Mouse (Mus musculus) midbrain, embryonic 12.5 days (tissue): ENCODE data around the gene Gm28308. TPM values are rescaled to one million over a fixed set of nuclear protein-coding genes. Genes with fewer than 3 reads are reported as not detected.

Source experiments
- ATAC-seq: fragments of 200-750 bp; cut with Nextera tagmentation; 2 replicates; pipeline ENCODE4 v1.8.0; 2017; ENCODE audit warnings: low read depth, moderate TSS enrichment, moderate library complexity; ENCODE audit not compliant: low FRiP score
- H3K27ac ChIP-seq: fragments of 300-500 bp; sonication (generic); replicated peaks from 2 replicates; pipeline ENCODE4 v1.5.1; 2016; ENCODE audit warnings: mild to moderate bottlenecking
- H3K27me3 ChIP-seq: fragments of 300-500 bp; sonication (generic); 2 replicates; pipeline ENCODE4 v1.6.1; 2016; ENCODE audit warnings: mild to moderate bottlenecking
- H3K36me3 ChIP-seq: fragments of 300-500 bp; sonication (generic); 2 replicates; pipeline ENCODE4 v1.6.1; 2016
- H3K4me1 ChIP-seq: fragments of 300-500 bp; sonication (generic); 2 replicates; pipeline ENCODE4 v1.6.1; 2016
- H3K4me2 ChIP-seq: fragments of 300-500 bp; sonication (generic); replicated peaks from 2 replicates; pipeline ENCODE4 v1.6.1; 2016; ENCODE audit warnings: mild to moderate bottlenecking, moderate library complexity
- H3K4me3 ChIP-seq: fragments of 300-500 bp; sonication (generic); 2 replicates; pipeline ENCODE4 v1.5.1; 2016; ENCODE audit warnings: mild to moderate bottlenecking
- H3K9ac ChIP-seq: fragments of 300-500 bp; sonication (generic); replicated peaks from 2 replicates; pipeline ENCODE4 v1.6.1; 2016; ENCODE audit warnings: mild to moderate bottlenecking, moderate library complexity
- H3K9me3 ChIP-seq: fragments of 300-500 bp; sonication (generic); 2 replicates; pipeline ENCODE4 v1.6.1; 2016; ENCODE audit warnings: mild to moderate bottlenecking
- WGBS: fragments of 180-500 bp; shearing (Covaris S2); methylation state at CpG from one replicate; pipeline ENCODE4 v1.1.7; 2016; 5-methylcytosine and 5-hydroxymethylcytosine counted together
- polyA plus RNA-seq: library from polyadenylated mRNA; unstranded; fragments of >200 nt; fragmentation: Nextera tagmentation; extraction: Ambion mirVana; gene quantifications from 2 replicates; pipeline ENCODE4 v1.2.1, GENCODE M21; 2016

Gm28308 gene
- polyA plus RNA-seq, 1 experiment from 2014 or later = not detected

GRCm38 (mm10) chr6:52252016-52252774 lies 39.1 kb upstream of the Gm28308 start:
- 1% methylated on average over 24 of the region's 24 CpGs for WGBS

GRCm38 (mm10) chr6:52251177-52251879 lies 38.2 kb upstream of the Gm28308 start:
- ATAC-seq = no peak
- no peak overlapping the region for H3K9ac ChIP-seq
- H3K27me3 ChIP-seq = peaks cover 88% of the 10 kb centered on the region
- 11% methylated on average over 7 of the region's 7 CpGs for WGBS
- H3K4me3 ChIP-seq = no peak overlapping the region
- H3K4me2 ChIP-seq = no peak overlapping the region
- H3K4me1 ChIP-seq = 0 out of 2 replicates have a peak, but pooled peaks cover 4% of the 10 kb centered on the region
- H3K36me3 ChIP-seq = no peaks in the 10 kb centered on the region
- no peak overlapping the region for H3K27ac ChIP-seq
- H3K9me3 ChIP-seq = no peaks in the 10 kb centered on the region

More at GRCm38 (mm10) chr6:52252016-52252774, 39.1 kb upstream of the Gm28308 start:
- Histone ChIP-seq H3K27ac (no peak overlapping the region), H3K4me3 (no peak overlapping the region), H3K36me3 (no peaks in the 10 kb centered on the region), H3K9me3 (no peaks in the 10 kb centered on the region), H3K27me3 (peaks cover 87% of the 10 kb centered on the region), H3K4me2 (no peak overlapping the region), H3K9ac (no peak overlapping the region), H3K4me1 (0 out of 2 replicates have a peak, but pooled peaks cover 3% of the 10 kb centered on the region)
- no peak for ATAC-seq

- 0 out of 2 replicates have a peak, but pooled peaks cover 8% of the 10 kb centered on the region for H3K4me1 ChIP-seq
- peaks cover 94% of the 10 kb centered on the region for H3K27me3 ChIP-seq
- no peaks in the 10 kb centered on the region for H3K9me3 ChIP-seq
- no peak overlapping the region for H3K4me2 ChIP-seq
- ATAC-seq = no peak
- H3K27ac ChIP-seq = no peak overlapping the region
- no peak overlapping the region for H3K9ac ChIP-seq
- no peak overlapping the region for H3K4me3 ChIP-seq
- H3K36me3 ChIP-seq = no peaks in the 10 kb centered on the region
- WGBS = 0% methylated on average over 4 of the region's 4 CpGs
Observed at GRCm38 (mm10) chr6:52249826-52250225, 36.7 kb upstream of the Gm28308 start.

GRCm38 (mm10) chr6:52249415-52249738 lies 36.2 kb upstream of the Gm28308 start:
- Histone ChIP-seq H3K4me2 (no peak overlapping the region), H3K9ac (no peak overlapping the region)
- 0% methylated on average over 16 of the region's 16 CpGs for WGBS

GRCm38 (mm10) chr6:52248638-52249414 lies 35.7 kb upstream of the Gm28308 start:
- no peak overlapping the region for H3K9ac ChIP-seq
- H3K9me3 ChIP-seq = no peaks in the 10 kb centered on the region
- peaks cover 98% of the 10 kb centered on the region for H3K27me3 ChIP-seq
- 1% methylated on average over 27 of the region's 27 CpGs for WGBS
- H3K36me3 ChIP-seq = no peaks in the 10 kb centered on the region
- ATAC-seq = no peak
- H3K4me3 ChIP-seq = no peak overlapping the region
- 0 out of 2 replicates have a peak, but pooled peaks cover 8% of the 10 kb centered on the region for H3K4me1 ChIP-seq
- no peak overlapping the region for H3K27ac ChIP-seq
- H3K4me2 ChIP-seq = no peak overlapping the region

More at GRCm38 (mm10) chr6:52249415-52249738, 36.2 kb upstream of the Gm28308 start:
- Histone ChIP-seq H3K27ac (no peak overlapping the region), H3K9me3 (no peaks in the 10 kb centered on the region), H3K4me3 (no peak overlapping the region), H3K4me1 (0 out of 2 replicates have a peak, but pooled peaks cover 8% of the 10 kb centered on the region), H3K27me3 (peaks cover 98% of the 10 kb centered on the region), H3K36me3 (no peaks in the 10 kb centered on the region)
- no peak for ATAC-seq

GRCm38 (mm10) chr6:52247766-52248637 lies 34.9 kb upstream of the Gm28308 start:
- H3K4me2 ChIP-seq = no peak overlapping the region
- no peak for ATAC-seq
- WGBS = under 1% methylated on average over 23 of the region's 23 CpGs

GRCm38 (mm10) chr6:52246916-52247315 lies 33.8 kb upstream of the Gm28308 start:
- ATAC-seq = no peak
- no peak overlapping the region for H3K4me2 ChIP-seq

More at GRCm38 (mm10) chr6:52247766-52248637, 34.9 kb upstream of the Gm28308 start:
- no peak overlapping the region for H3K4me3 ChIP-seq
- peaks cover 98% of the 10 kb centered on the region for H3K27me3 ChIP-seq
- H3K9ac ChIP-seq = no peak overlapping the region
- no peaks in the 10 kb centered on the region for H3K9me3 ChIP-seq
- H3K36me3 ChIP-seq = no peaks in the 10 kb centered on the region
- H3K27ac ChIP-seq = no peak overlapping the region
- H3K4me1 ChIP-seq = 0 out of 2 replicates have a peak, but pooled peaks cover 5% of the 10 kb centered on the region

GRCm38 (mm10) chr6:52246403-52246803 lies 33.3 kb upstream of the Gm28308 start:
- Histone ChIP-seq H3K4me2 (no peak overlapping the region), H3K36me3 (no peaks in the 10 kb centered on the region), H3K27me3 (peaks cover 98% of the 10 kb centered on the region), H3K9me3 (no peaks in the 10 kb centered on the region), H3K9ac (no peak overlapping the region), H3K4me1 (0 out of 2 replicates have a peak, but pooled peaks cover 5% of the 10 kb centered on the region), H3K4me3 (no peak overlapping the region), H3K27ac (no peak overlapping the region)
- under 1% methylated on average over 26 of the region's 26 CpGs for WGBS
- ATAC-seq = no peak

More at GRCm38 (mm10) chr6:52246916-52247315, 33.8 kb upstream of the Gm28308 start:
- 5% methylated on average over 3 of the region's 3 CpGs for WGBS
- peaks cover 98% of the 10 kb centered on the region for H3K27me3 ChIP-seq
- H3K4me3 ChIP-seq = no peak overlapping the region
- no peaks in the 10 kb centered on the region for H3K36me3 ChIP-seq
- H3K9me3 ChIP-seq = no peaks in the 10 kb centered on the region
- 0 out of 2 replicates have a peak, but pooled peaks cover 5% of the 10 kb centered on the region for H3K4me1 ChIP-seq
- H3K9ac ChIP-seq = no peak overlapping the region
- no peak overlapping the region for H3K27ac ChIP-seq

- Histone ChIP-seq H3K4me3 (no peak within 1 kb of the TSS), H3K4me2 (no peak within 1 kb of the TSS), H3K4me1 (0 out of 2 replicates have a peak, but pooled peaks cover 5% of the 10 kb centered on the region), H3K9ac (no peak within 1 kb of the TSS), H3K36me3 (no peaks in the 10 kb centered on the region), H3K27me3 (peaks cover 98% of the 10 kb centered on the region), H3K27ac (no peak within 1 kb of the TSS), H3K9me3 (no peaks in the 10 kb centered on the region)
- no peak for ATAC-seq
- WGBS = 2% methylated on average over 20 of the region's 20 CpGs
Observed at GRCm38 (mm10) chr6:52245757-52246142, 32.6 kb upstream of the Gm28308 start, which contains the start of gene Hoxa11. Hoxa11 (minus strand) TSS chr6:52245810.

GRCm38 (mm10) chr6:52245040-52245756 lies 32.1 kb upstream of the Gm28308 start:
- Histone ChIP-seq H3K27ac (no peak overlapping the region), H3K4me3 (no peak overlapping the region), H3K36me3 (no peaks in the 10 kb centered on the region), H3K9me3 (no peaks in the 10 kb centered on the region), H3K9ac (no peak overlapping the region), H3K4me2 (no peak overlapping the region), H3K27me3 (peaks cover 98% of the 10 kb centered on the region), H3K4me1 (peaks cover 7% of the 10 kb centered on the region; the same call in 1 of the 2 replicates)
- no peak for ATAC-seq
- 1% methylated on average over 69 of the region's 71 CpGs for WGBS
